Mouse (Mus musculus): ENCODE results near the gene Rabgef1. TPM values are rescaled to one million over a fixed set of nuclear protein-coding genes. Genes with fewer than 3 reads are reported as not detected.

Gene Rabgef1
- polyA plus RNA-seq, 1 experiment from 2014 or later: 23.9 TPM

DNA sequence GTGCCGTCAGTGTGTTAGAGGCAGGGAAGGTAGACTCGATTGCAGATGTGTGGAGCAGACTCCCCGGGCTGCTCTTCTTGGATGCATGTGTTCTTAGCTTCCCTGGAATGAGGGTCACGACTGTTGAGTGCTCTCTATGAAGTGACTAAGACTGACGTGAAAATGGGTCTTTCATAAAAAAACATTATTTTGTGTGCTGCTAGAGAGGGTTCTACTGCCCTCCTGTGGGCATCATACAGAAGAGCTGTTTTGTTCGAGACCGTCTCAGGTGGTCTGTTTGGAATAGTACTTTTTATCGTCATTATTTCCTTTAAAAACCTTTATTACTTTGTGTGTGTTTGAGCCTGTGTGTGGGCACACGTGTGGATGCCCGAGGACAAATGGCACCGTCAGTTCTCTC is 91.9 kb downstream of the Rabgef1 start:
- 70% methylated on average over 11 of the region's 11 CpGs for WGBS
- TF ChIP-seq CTCF (IDR thresholded peaks at IDR 0.05; ENCODE audit: low read depth): peak; percentile 50
- H3K27me3 ChIP-seq (ENCODE audit: insufficient read depth, low read length): no peaks in the 10 kb centered on the region
- no peak overlapping the region for H3K4me2 ChIP-seq
- H3K36me3 ChIP-seq (ENCODE audit: insufficient read depth): peaks cover 36% of the 10 kb centered on the region
- H3K27ac ChIP-seq (ENCODE audit: low read depth): no peak overlapping the region
- no peak overlapping the region for H3K9ac ChIP-seq
- ATAC-seq (ENCODE audit: insufficient read depth) (no peak), DNase-seq (no peak)
- H3K4me1 ChIP-seq (ENCODE audit: insufficient read depth): no peaks in the 10 kb centered on the region
- no peaks in the 10 kb centered on the region for H3K9me3 ChIP-seq (ENCODE audit: low read depth, low read length)
- H3K4me3 ChIP-seq (ENCODE audit: low read depth, low read length): no peak overlapping the region

Other genes starting within 250 kb of the Rabgef1 start
- 22.7 and 23.4 TPM in 2 replicates for gene Vkorc1l1, start 229.8 kb upstream of the Rabgef1 start, polyA plus RNA-seq (2014; fragmentation: Nextera tagmentation; extraction: Ambion mirVana)
- gene Gusb, start 168.7 kb upstream of the Rabgef1 start, polyA plus RNA-seq (2014; fragmentation: Nextera tagmentation; extraction: Ambion mirVana): 77.4 and 83.0 TPM in 2 replicates
- 23.1 and 24.3 TPM in 2 replicates for gene Asl, start 142.6 kb upstream of the Rabgef1 start, polyA plus RNA-seq (2014; fragmentation: Nextera tagmentation; extraction: Ambion mirVana)
- gene Crcp, start 142.5 kb upstream of the Rabgef1 start, polyA plus RNA-seq (2014; fragmentation: Nextera tagmentation; extraction: Ambion mirVana): 27.5 and 28.3 TPM in 2 replicates
- gene Tpst1, start 98.5 kb upstream of the Rabgef1 start, polyA plus RNA-seq (2014; fragmentation: Nextera tagmentation; extraction: Ambion mirVana): 76.1 and 77.3 TPM in 2 replicates
- 6.1 and 7.4 TPM in 2 replicates for gene Kctd7, start 26.9 kb upstream of the Rabgef1 start, polyA plus RNA-seq (2014; fragmentation: Nextera tagmentation; extraction: Ambion mirVana)
- gene Tmem248, start 45.3 kb downstream of the Rabgef1 start, polyA plus RNA-seq (2014; fragmentation: Nextera tagmentation; extraction: Ambion mirVana): 42.4 and 46.6 TPM in 2 replicates
- gene Sbds, start 83.7 kb downstream of the Rabgef1 start, polyA plus RNA-seq (2014; fragmentation: Nextera tagmentation; extraction: Ambion mirVana): 50.7 and 51.4 TPM in 2 replicates
- 25.2 and 27.5 TPM in 2 replicates for gene Tyw1, start 83.8 kb downstream of the Rabgef1 start, polyA plus RNA-seq (2014; fragmentation: Nextera tagmentation; extraction: Ambion mirVana)
- 0.05 and 0.08 TPM in 2 replicates for gene Caln1, start 197.7 kb downstream of the Rabgef1 start, polyA plus RNA-seq (2014; fragmentation: Nextera tagmentation; extraction: Ambion mirVana)
- gene A330070K13Rik, start 212.8 kb downstream of the Rabgef1 start, polyA plus RNA-seq (2014; fragmentation: Nextera tagmentation; extraction: Ambion mirVana): not detected in 2 replicates

Data from lung, embryonic 14.5 days (tissue).